Mouse (Mus musculus) MEL-GATA-1-ER (cell line): ENCODE measurements around the gene Dnajc21.
A peak's percentile ranks its signal among the peaks of the same experiment; 100 is the strongest.

Experiments used
- DNase-seq: peaks from one replicate; pipeline ENCODE4 v3.0.0-alpha.2; 2012; ENCODE audit warnings: low read depth; ENCODE audit errors: extremely low read depth

Gene Dnajc21

DNA sequence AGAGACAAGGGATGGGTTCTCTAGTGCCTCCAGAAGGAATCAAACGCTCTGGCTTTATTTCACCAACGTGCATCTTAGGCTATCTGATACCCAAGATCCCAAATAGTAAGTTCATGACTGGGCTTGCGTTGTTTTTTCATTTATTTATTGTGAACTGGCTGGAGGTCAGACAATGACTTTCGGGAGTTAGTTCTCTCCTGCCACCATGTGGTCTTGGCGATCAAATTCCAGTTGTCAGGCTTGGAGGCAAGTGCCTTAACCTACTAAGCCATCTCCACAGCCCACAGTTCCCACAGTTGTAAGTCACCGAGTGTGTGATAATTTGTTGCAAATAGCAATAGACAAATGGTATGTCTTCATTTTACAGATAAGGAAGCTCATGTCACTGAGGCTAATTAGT, 30.4 kb downstream of the Dnajc21 start:
- DNase-seq = no peak

DNA sequence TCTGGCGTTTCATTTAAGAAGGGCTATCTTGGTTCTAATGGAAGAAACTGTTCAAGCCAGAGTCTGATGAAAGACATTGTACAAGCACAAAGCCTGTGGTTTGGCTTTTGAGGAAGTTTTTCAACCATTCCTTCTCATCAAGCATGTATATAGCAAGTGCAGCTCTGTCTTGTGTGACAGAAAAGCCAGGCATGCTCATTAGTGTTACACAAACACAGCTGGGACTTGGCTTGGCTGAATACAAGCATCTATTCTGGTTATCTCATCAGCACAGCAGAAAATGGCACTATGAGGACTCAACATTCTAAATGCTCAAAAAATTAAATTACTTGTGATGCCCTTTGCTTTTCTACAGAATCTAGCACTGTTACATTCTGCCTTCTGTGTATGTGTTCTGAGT, 33.4 kb downstream of the Dnajc21 start:
- DNase-seq = no peak

DNA sequence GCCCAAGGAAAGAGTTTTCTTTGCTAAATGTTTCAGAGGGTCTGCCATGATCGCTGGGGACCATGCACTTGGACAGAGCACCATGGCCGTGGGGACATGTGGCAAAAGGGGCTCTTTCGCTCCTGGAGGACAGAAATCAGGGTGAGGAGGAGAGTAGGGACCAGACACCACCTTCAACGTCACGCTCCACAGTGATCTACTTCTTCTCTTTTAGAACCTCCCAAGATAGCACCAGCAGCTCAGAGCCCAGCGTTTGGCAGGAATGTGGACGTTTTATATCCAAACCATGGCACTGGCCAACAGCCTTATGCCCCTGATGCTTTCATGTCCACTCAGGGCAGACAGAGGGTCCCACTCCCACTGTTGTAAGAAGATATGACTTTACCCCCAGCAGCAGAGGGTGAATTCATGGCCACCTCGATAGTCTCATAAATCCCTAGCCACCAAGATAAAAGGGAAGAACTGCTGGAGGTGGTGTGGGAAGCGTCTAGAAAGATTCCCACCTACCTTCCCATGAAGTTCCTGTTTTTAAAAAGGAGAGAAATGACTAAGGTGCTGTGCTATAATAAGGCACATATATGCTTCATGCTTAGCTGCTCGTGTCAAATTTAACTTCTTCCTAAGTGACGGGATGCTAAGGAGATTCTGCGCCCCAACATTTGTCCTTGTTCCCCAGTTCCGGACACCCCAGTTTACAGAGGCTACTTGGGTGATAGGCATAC, 43.6 kb downstream of the Dnajc21 start:
- no peak for DNase-seq

DNA sequence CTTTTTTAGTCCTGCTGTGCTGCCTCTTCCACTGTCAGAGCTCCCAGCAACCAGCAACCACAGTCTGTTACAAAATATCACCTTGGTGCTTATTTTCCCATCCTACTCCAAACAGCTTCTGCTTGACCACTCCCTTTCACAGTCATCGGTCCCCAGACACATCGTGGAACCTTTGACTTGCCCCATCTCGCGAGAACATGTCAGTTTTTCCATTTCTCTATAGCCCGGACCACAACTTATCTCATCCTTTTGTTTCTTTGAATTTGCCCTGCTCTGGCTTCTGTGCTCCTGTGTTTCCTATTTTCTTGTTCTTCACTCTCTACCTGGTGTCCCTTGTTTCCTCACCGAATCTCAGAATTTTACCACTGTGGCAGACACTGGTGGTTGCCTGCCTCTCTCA, 44.2 kb downstream of the Dnajc21 start:
- DNase-seq = no peak

DNA sequence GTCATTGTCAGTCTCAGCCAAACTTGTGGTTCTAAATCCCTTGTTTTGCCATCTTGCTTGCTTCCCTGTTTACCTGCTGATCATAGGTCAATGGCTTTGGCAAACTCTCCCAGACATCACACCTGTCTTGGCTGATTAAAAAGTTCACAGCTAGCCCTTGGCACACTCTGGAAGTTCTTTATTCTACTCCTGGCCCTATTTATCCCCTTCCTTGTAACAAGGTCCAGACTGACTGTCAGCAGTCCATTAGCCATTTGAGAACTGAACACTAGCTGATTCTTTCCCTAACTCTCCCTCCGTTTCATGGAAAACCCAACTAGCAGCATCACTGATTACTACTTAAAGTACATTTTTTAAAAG, 48.6 kb downstream of the Dnajc21 start:
- no peak for DNase-seq

DNA sequence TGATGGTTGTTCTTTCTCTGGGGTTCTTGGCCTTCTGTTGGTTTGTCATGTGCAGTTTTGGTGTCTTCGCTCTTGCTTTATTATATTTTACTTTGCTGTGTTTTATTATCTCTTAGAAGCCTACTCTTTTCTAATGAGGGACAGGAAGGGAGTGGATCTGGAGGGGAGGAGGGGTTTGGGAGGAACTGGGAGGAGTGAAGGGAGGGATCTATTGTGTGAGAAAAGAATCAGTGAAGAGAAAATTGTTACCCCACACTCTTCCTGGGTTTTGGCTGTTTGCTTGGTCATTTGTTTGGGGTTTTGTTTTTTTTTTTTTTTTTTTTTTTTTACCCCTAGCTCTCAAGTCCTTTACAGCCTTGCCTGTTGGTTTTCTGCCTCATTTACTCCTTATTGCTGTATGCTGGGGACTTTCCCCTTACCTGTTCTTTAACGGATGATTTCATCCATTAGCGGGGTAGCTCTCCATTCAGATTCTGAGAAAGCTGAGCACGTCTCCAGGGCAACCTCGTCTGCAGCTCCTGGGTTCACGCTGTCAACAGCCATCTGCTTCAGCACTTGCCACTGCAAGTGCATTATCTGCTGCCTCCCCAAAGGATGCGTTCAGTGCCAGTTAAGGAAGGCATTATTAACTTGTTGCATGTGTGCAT, 49.1 kb downstream of the Dnajc21 start:
- DNase-seq = no peak

DNA sequence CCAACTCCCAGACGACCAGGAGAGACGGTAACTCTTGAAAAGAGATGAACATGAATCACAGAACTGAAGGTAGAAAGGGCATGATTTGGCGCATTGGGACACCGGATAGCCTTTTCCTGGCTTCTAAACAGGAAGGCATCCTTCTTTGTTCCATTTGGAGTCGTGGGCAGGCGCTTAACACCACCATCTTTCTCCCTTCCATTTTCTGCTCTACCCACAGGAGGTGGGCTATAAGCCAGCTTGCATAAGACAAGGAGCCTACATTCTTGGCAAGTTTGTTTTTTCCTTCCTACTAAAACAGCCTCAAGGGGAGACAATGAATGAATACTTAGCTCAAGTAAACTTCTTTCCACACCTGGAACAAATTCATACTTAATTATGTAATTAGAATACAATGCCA, 56.7 kb downstream of the Dnajc21 start:
- no peak for DNase-seq

DNA sequence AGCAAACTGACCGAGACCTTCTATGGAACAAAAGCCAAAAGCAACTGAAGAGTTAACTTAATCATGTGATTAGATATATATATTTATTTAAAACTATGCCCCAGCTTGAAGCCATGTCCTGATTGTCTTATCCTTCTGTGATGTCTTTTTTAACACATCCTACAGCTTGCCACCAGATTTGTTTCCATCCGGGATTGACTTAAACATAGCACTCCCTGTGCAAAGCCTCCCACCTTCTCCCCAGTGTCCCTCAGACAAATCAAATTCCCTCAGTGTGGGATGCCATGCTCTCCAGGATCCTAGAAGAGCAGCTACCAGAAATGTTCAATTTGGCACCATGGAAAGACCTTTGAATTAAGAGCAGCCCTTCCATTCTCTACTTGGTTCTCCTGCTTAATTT, 59.4 kb downstream of the Dnajc21 start:
- no peak for DNase-seq

DNA sequence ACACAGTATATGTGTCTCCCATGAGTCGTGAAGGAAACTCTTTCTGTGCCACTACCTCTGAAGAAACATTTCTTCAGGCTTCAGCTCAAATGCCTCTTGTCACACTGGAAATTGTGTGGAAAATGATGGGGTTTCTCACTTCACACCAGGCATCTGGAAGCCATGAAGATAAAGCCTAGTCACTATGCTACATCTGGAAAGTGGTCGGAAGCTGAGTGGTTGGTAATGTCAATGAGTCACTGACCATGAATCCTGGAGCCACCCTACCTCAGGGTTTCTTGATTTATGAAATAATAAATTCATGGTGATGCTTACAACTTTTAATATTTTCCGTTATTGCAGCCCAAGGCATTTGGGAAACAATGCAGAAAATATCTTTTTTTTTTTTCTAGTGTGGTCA, 60.5 kb downstream of the Dnajc21 start:
- no peak for DNase-seq

DNA sequence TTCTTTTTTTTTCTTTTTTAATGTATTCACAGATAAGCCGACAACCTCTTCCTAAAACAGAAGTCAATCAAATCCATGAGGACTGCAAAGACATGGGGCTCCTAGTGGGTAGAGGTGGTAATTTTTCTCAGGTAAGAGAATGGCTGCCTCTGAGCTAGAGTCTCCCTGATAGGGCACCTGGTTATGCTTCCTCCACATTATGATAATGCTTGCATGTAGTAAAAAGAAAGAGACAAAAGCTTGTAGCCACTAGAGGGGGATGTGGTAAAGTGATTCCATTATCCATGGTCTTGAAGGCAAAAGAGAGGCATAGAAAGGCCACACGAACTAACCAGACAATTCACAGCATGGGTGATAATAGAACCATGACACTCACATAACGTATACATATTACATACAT, 69.9 kb downstream of the Dnajc21 start:
- DNase-seq = peak; percentile 22

DNA sequence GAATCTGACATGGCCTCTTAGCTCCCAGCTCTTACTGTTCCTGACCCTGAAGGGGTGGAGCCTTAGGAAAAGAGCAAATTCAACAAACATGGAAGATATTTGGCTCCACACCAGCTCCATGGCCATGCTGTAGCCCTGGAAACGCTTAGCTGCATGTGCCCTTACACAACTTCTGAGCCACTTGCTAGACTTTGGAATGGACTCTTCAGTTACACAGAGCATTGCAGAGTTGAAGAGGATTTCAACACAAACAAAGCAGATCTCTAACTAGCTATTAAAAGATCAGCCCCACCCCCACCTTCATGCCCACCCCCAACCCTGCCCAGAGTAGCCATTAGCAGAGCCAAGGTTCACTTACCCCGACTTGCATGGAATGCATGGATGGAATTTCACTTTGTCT, 70.5 kb downstream of the Dnajc21 start:
- DNase-seq = no peak
